ENCODE assay signal across 8 mouse cellular contexts in the genomic region with DNA sequence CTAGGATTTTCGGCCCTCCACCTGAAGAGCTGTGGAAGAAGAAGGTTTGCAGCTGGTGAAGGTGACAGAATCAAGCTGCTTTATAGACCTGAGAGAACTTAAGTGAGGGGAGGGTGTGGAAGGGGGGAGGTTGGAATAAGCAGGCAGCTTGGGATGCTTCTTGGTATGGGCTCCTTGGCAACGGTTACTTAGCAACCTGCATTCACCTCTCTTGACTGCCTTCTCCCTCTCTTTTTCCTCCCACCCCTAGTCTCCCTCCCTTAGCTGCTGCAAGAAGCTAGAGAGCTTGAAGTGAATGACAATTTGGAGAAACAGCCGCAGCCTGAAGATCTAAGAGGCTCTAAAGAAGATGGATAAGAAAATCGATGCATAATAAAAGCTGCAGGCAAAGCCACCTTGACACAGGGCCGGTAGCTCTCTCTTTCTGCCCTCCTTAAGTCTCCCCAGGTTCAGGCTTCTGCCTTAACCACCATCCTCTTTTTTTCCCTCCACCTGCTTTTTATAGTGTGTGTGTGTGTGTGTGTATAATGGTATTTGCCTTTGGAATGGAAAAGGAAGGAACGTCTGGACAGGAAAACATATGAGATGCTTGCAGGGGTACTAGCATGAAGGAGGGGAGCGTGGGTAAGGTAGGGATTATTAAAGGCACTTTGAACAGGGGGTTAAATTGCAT.
DNase-seq lines count a peak whose midpoint lies in the region.

No protein-coding gene starts in this region.

- peak; percentile 57 for DNase-seq in embryo, embryonic 11 days
- peak; percentile 67 to 82 for DNase-seq in frontal cortex, postnatal 36 days (ENCODE audit: low spot score in 2 of 2)
- DNase-seq in left cerebral cortex, postnatal 14 days (ENCODE audit: low spot score in 2 of 2) = peak; percentile 84 to 96
- DNase-seq in retina, postnatal 1 day = peak; percentile 69
- no peak for DNase-seq in lung, postnatal 10 days
- no peak for DNase-seq in urinary bladder, postnatal 10 days (ENCODE audit: low spot score)
- DNase-seq in kidney, adult 8-10 months = no peak
- no peak for DNase-seq in lung, postnatal 36 days

- intact Hi-C loops in left cerebral cortex, postnatal 14 days (cut with DNase I) = no loop called here

Comparison
In these comparisons a context has a peak if more than half of its experiments do, and no peak if none do; other contexts are left out.
1. DNase-seq: peak in embryo, embryonic 11 days (single experiment), frontal cortex, postnatal 36 days (2 of 2), left cerebral cortex, postnatal 14 days (2 of 2) and retina, postnatal 1 day (single experiment); none in lung, postnatal 10 days (single experiment), urinary bladder, postnatal 10 days (single experiment), kidney, adult 8-10 months (0 of 2) and lung, postnatal 36 days (single experiment).